Comparison of ENCODE assay signal across 8 mouse cellular contexts in the genomic region with DNA sequence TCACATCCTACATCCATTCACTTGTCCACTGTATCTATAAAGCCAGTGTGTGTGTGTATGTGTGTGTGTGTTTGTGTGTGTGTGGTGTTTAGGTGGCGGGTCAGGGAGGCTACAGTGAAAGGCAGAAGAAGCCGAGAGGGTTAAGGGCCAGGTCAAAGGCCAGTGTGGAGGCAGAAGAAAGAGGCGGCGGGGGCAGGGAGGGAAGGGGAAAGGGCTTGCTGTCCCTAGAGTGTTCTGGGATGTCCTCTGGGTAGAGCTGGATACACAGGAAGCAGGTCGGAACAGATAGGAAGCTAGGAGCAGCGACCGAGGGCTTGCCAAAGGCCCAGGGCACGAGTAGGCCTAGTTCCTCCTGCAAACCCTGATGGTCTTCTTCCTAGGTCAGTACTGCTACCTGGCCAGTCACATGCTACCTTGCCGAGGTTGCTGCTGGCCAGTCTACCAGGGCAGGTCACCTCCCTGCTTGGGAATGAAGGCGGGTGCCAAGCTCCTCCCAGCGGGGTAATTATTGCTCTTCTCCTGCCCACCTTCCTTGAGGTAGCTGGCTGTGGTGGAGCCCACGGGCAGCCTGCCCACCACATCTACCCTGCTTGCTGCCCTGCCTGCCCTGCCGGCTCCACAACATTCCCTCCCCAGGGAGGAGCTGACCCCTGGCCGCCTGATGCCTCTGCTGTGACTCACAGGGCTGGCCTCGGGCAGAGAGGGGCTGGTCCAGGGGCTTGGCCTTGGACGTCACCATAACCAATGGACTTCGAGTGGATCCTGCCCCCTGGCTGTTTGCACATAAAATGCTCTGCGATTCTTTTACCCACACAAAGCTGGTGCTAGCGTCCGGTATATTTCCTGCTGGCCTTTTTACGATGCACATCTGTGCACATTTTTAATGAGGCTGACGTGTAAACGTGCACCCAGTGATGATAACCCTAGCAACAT. TPM values are rescaled to one million over a fixed set of nuclear protein-coding genes. Genes with fewer than 3 reads are reported as not detected.
A peak's percentile ranks its signal among the peaks of the same experiment; 100 is the strongest.
DNase-seq lines count a peak whose midpoint lies in the region; ATAC-seq lines count a peak whose summit lies in the region.

No protein-coding gene starts in this region.

- H3K9ac ChIP-seq in intestine, embryonic 16.5 days (ENCODE audit: low read depth, low read length), result peak overlapping the region; percentile 60
- H3K9ac ChIP-seq in limb, embryonic 11.5 days (ENCODE audit: low read length), result peak overlapping the region; percentile 31
- H3K9ac ChIP-seq in midbrain, embryonic 11.5 days (ENCODE audit: low read length), result peak overlapping the region; percentile 16; the same call in 1 of the 2 replicates

- no peaks in the 10 kb centered on the region for H3K27me3 ChIP-seq in intestine, embryonic 16.5 days (replicated peaks; ENCODE audit: control insufficient read depth, insufficient read depth, low read length)
- peaks cover 9% of the 10 kb centered on the region; the same call in 1 of the 2 replicates for H3K27me3 ChIP-seq in limb, embryonic 11.5 days (ENCODE audit: control insufficient read depth, insufficient read depth, low read length)
- peaks cover 6% of the 10 kb centered on the region for H3K27me3 ChIP-seq in midbrain, embryonic 11.5 days (ENCODE audit: control insufficient read depth, insufficient read depth, low read length)

- WGBS in intestine, embryonic 16.5 days, result 20% methylated on average over 23 of the region's 23 CpGs
- WGBS in limb, embryonic 11.5 days, result 21% methylated on average over 23 of the region's 23 CpGs
- 43% methylated on average over 23 of the region's 23 CpGs for WGBS in midbrain, embryonic 11.5 days

- H3K36me3 ChIP-seq in intestine, embryonic 16.5 days (ENCODE audit: control insufficient read depth, insufficient read depth, low read length), result no peaks in the 10 kb centered on the region
- no peaks in the 10 kb centered on the region for H3K36me3 ChIP-seq in limb, embryonic 11.5 days (ENCODE audit: control insufficient read depth, insufficient read depth, low read length)
- no peaks in the 10 kb centered on the region for H3K36me3 ChIP-seq in midbrain, embryonic 11.5 days (ENCODE audit: control insufficient read depth, insufficient read depth, low read length)

- peak; percentile 92 for DNase-seq in MN1 (ENCODE audit: low spot score)
- DNase-seq in embryo, embryonic 11 days, result peak; percentile 87
- DNase-seq in limb, embryonic 11.5 days (ENCODE audit: low spot score), result peak; percentile 82
- peak; percentile 82 for DNase-seq in midbrain, embryonic 11.5 days (ENCODE audit: low spot score, missing footprints)
- DNase-seq in skeletal muscle tissue, adult 2 months (ENCODE audit: low read depth, low spot score), result peak; percentile 81
- DNase-seq in thymus, postnatal 14 days, result no peak

- peak overlapping the region; percentile 84 for H3K27ac ChIP-seq in intestine, embryonic 16.5 days (ENCODE audit: low read length)
- H3K27ac ChIP-seq in limb, embryonic 11.5 days (replicated peaks; ENCODE audit: low read depth, low read length), result no peak overlapping the region
- H3K27ac ChIP-seq in midbrain, embryonic 11.5 days (ENCODE audit: low read depth, low read length), result no peak overlapping the region

- peak overlapping the region; percentile 51 for H3K4me2 ChIP-seq in intestine, embryonic 16.5 days (ENCODE audit: low read depth, low read length)
- peak overlapping the region; percentile 13; the same call in 1 of the 2 replicates for H3K4me2 ChIP-seq in limb, embryonic 11.5 days (ENCODE audit: low read depth, severe bottlenecking)
- H3K4me2 ChIP-seq in midbrain, embryonic 11.5 days, result no peak overlapping the region

- ATAC-seq in granulocyte monocyte progenitor cell, adult 5-6 weeks (replicated peaks; ENCODE audit: poor library complexity, severe bottlenecking), result peak; percentile 64
- peak; percentile 86 for ATAC-seq in intestine, embryonic 16.5 days
- ATAC-seq in limb, embryonic 11.5 days (ENCODE audit: insufficient number of reproducible peaks, low FRiP score, low TSS enrichment, low read depth), result peak; percentile 37; the same call in 1 of the 2 replicates
- 0 out of 2 replicates have a peak, but pooled peaks have one; percentile 36 for ATAC-seq in midbrain, embryonic 11.5 days (ENCODE audit: low FRiP score)

- peaks cover 3% of the 10 kb centered on the region; the same call in 1 of the 2 replicates for H3K9me3 ChIP-seq in intestine, embryonic 16.5 days (ENCODE audit: control insufficient read depth, low read length)
- H3K9me3 ChIP-seq in limb, embryonic 11.5 days (ENCODE audit: control insufficient read depth, low read length), result no peaks in the 10 kb centered on the region
- no peaks in the 10 kb centered on the region; the same call in 1 of the 2 replicates for H3K9me3 ChIP-seq in midbrain, embryonic 11.5 days (ENCODE audit: control insufficient read depth, low read length)

- H3K4me1 ChIP-seq in intestine, embryonic 16.5 days (ENCODE audit: control insufficient read depth, insufficient read depth, low read length), result peaks cover 49% of the 10 kb centered on the region
- H3K4me1 ChIP-seq in limb, embryonic 11.5 days (ENCODE audit: control insufficient read depth, insufficient read depth, low read length), result peaks cover 49% of the 10 kb centered on the region
- peaks cover 19% of the 10 kb centered on the region for H3K4me1 ChIP-seq in midbrain, embryonic 11.5 days (ENCODE audit: control insufficient read depth, insufficient read depth, low read length)

- H3K4me3 ChIP-seq in intestine, embryonic 16.5 days (ENCODE audit: low read length), result no peak overlapping the region
- no peak overlapping the region for H3K4me3 ChIP-seq in limb, embryonic 11.5 days (ENCODE audit: low read depth, low read length)
- H3K4me3 ChIP-seq in midbrain, embryonic 11.5 days (ENCODE audit: low read depth, low read length), result no peak overlapping the region

RNA-seq across cellular contexts. Expression of a gene that starts 40.2 kb away (rescaled TPM):
- 15.8 and 18.8 TPM in 2 replicates for total RNA-seq in granulocyte monocyte progenitor cell, adult 5-6 weeks (2014; fragmentation: Nextera tagmentation)
- total RNA-seq in granulocyte monocyte progenitor cell, adult 5-6 weeks (2017), result 27.4 and 38.2 TPM in 2 replicates
- polyA plus RNA-seq in intestine, embryonic 16.5 days (2015; fragmentation: Nextera tagmentation; extraction: Ambion mirVana), result 9.3 and 10.0 TPM in 2 replicates
- 5.4 and 5.8 TPM in 2 replicates for polyA plus RNA-seq in limb, embryonic 11.5 days (2014; fragmentation: Nextera tagmentation; extraction: Ambion mirVana)
- polyA plus RNA-seq in midbrain, embryonic 11.5 days (2014; fragmentation: Nextera tagmentation; extraction: Ambion mirVana), result 6.3 and 7.0 TPM in 2 replicates

Comparison
In these comparisons a context has a peak if more than half of its experiments do, and no peak if none do; other contexts are left out.
1. ATAC-seq: peak in every context shown above with its lines; median percentile 86 in intestine, embryonic 16.5 days; 64 in granulocyte monocyte progenitor cell, adult 5-6 weeks; 37 in limb, embryonic 11.5 days; 36 in midbrain, embryonic 11.5 days.